Mouse (Mus musculus) myocyte (in vitro differentiated cells): ENCODE data around the gene Slbp. TPM values are rescaled to one million over a fixed set of nuclear protein-coding genes. Genes with fewer than 3 reads are reported as not detected.

ENCODE experiments used
- H3K27me3 ChIP-seq: one replicate; pipeline ENCODE4 v1.6.1; 2011; ENCODE audit not compliant: control insufficient read depth, insufficient read depth, insufficient read length
- H3K36me3 ChIP-seq: one replicate; pipeline ENCODE4 v1.6.1; 2011; ENCODE audit not compliant: control insufficient read depth, insufficient read depth
- H3K4me2 ChIP-seq: one replicate; pipeline ENCODE4 v1.6.1; 2011; ENCODE audit warnings: low read depth, control low read depth
- H3K4me3 ChIP-seq: one replicate; pipeline ENCODE4 v1.5.1; 2011; ENCODE audit warnings: mild to moderate bottlenecking, control low read depth, moderate library complexity
- H3K79me2 ChIP-seq: one replicate; pipeline ENCODE4 v1.6.1; 2011; ENCODE audit not compliant: control insufficient read depth, insufficient read depth
- H3ac ChIP-seq: one replicate; pipeline ENCODE4 v1.6.1; 2011; ENCODE audit not compliant: control insufficient read depth, insufficient read length
- CEBPB ChIP-seq: IDR thresholded peaks from 2 replicates; pipeline ENCODE4 v1.6.1; 2011; ENCODE audit warnings: mild to moderate bottlenecking, moderate library complexity; ENCODE audit not compliant: poor library complexity, insufficient read depth, severe bottlenecking
- E2F4 ChIP-seq: IDR thresholded peaks from one replicate; pipeline ENCODE4 v1.6.1; 2011; ENCODE audit warnings: mild to moderate bottlenecking, control low read depth, moderate library complexity; ENCODE audit not compliant: insufficient read depth
- MAX ChIP-seq: IDR thresholded peaks from one replicate; pipeline ENCODE4 v1.6.1; 2011; ENCODE audit warnings: low read depth, mild to moderate bottlenecking, control low read depth
- MYOD1 ChIP-seq, 3 experiments: IDR thresholded peaks; one replicate each; pipeline ENCODE4 v1.6.1; 2011; ENCODE audit warnings: control low read depth in 2 of 3, low read depth in 2 of 3, mild to moderate bottlenecking in 2 of 3, moderate library complexity in 1 of 3; ENCODE audit not compliant: insufficient read length in 2 of 3, control insufficient read depth in 1 of 3
- MYOG ChIP-seq, 3 experiments: IDR thresholded peaks; one replicate each; pipeline ENCODE4 v1.6.1; 2011; ENCODE audit warnings: control low read depth in 2 of 3, low read depth in 2 of 3, mild to moderate bottlenecking in 2 of 3; ENCODE audit not compliant: insufficient read length in 2 of 3, control insufficient read depth in 1 of 3, insufficient read depth in 1 of 3
- POLR2A ChIP-seq: IDR thresholded peaks from one replicate; pipeline ENCODE4 v1.6.1; 2011; ENCODE audit warnings: low read depth, mild to moderate bottlenecking, control low read depth, moderate library complexity; ENCODE audit not compliant: insufficient read length
- POLR2AphosphoS2 ChIP-seq: IDR thresholded peaks from one replicate; pipeline ENCODE4 v1.6.1; 2011; ENCODE audit warnings: low read depth, control low read depth; ENCODE audit not compliant: insufficient read length
- REST ChIP-seq: IDR thresholded peaks from one replicate; pipeline ENCODE4 v1.6.1; 2011; ENCODE audit warnings: mild to moderate bottlenecking, control low read depth, moderate library complexity; ENCODE audit not compliant: insufficient read depth, insufficient read length
- SRF ChIP-seq: IDR thresholded peaks from one replicate; pipeline ENCODE4 v1.6.1; 2011; ENCODE audit warnings: low read depth; ENCODE audit not compliant: control insufficient read depth, insufficient read length
- TCF12 ChIP-seq: IDR thresholded peaks from one replicate; pipeline ENCODE4 v1.6.1; 2011; ENCODE audit warnings: mild to moderate bottlenecking, control low read depth; ENCODE audit not compliant: poor library complexity, insufficient read depth, severe bottlenecking
- TCF3 ChIP-seq: IDR thresholded peaks from one replicate; pipeline ENCODE4 v1.6.1; 2011; ENCODE audit warnings: low read depth, control low read depth; ENCODE audit not compliant: insufficient read length
- USF1 ChIP-seq: IDR thresholded peaks from one replicate; pipeline ENCODE4 v1.6.1; 2011; ENCODE audit warnings: low read depth, mild to moderate bottlenecking, control low read depth, moderate library complexity
- polyA plus RNA-seq: library from polyadenylated mRNA; unstranded; fragments of >200 nt; fragmentation: generic; extraction: Trizol; gene quantifications from one replicate; pipeline ENCODE4 v1.2.1, GENCODE M21; 2012; ENCODE audit warnings: missing spikeins

Gene Slbp
- polyA plus RNA-seq, 1 experiment, result 13.1 TPM

DNA sequence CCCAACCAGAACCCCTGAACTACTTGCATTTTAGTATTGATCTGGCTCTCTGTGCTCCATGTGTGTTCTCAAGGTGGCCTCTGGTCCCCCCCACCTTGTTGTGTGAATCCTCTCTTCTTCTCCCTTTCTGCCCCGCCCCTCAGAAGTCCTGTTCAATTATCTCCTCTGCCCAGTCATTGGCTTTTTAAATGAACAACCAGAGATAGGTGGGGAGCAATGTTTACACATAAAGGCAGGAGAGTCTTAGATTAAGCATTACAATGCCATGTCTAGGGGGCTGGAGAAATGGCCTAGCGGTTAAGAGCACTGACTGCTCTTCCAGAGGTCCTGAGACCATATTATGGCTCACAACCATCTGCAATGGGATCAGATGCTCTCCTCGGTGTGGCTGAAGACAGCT is 17.0 kb downstream of the Slbp start:
- no peak overlapping the region for H3ac ChIP-seq
- no peak overlapping the region for H3K4me3 ChIP-seq
- H3K36me3 ChIP-seq, result peaks cover 6% of the 10 kb centered on the region
- H3K79me2 ChIP-seq, result no peaks in the 10 kb centered on the region
- no peaks in the 10 kb centered on the region for H3K27me3 ChIP-seq
- no peak for TF ChIP-seq TCF3
- TF ChIP-seq MYOD1 (IDR thresholded peaks at IDR 0.05; ENCODE audit: control insufficient read depth in 1 of 3, insufficient read length in 2 of 3, low read depth in 2 of 3), result no peak
- no peak for TF ChIP-seq USF1
- no peak for TF ChIP-seq SRF
- no peak overlapping the region for H3K4me2 ChIP-seq

DNA sequence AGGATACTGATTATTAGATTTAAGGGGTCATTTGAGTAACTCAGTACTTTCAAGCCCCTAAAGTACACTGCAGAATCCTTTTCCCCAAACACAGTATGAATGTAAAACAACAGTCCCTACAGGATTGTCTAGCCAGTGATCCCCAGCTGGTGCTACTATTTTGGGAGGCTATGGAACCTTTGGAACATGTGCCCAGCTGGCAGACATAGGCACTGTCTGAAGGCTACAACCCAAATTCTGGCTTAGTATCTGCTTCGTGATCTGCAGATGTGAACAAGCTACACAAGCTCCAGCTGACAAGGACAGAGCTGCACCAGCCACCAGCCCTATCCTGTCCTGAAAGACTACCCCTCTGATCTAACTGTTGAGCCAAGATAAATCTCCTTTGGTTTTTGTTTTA is 19.8 kb downstream of the Slbp start:
- peak overlapping the region; percentile 24 for H3K4me2 ChIP-seq
- no peaks in the 10 kb centered on the region for H3K36me3 ChIP-seq

DNA sequence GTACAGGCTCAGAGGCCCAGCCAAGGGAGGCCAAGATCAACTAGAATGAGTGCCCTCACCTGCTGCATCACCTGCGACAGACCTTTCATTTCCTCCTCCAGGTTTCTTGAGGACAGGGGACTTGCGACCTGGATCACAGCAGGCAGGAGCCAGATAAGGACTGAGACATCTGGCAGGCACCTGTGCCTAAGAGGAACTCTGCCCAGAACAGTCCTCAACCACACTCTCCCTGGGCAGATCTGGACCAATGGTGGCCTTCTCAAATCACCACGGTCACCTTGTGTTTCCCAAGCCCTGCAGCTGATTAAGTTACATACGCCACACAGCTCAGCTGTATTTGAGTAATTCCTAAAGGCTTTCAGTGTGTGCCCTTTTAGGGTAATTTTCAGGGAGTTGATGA is 21.8 kb downstream of the Slbp start:
- Histone ChIP-seq H3K4me3 (peak overlapping the region; percentile 60), H3K27me3 (no peaks in the 10 kb centered on the region), H3K79me2 (peaks cover 32% of the 10 kb centered on the region), H3K36me3 (no peaks in the 10 kb centered on the region), H3K4me2 (peak overlapping the region; percentile 84), H3ac (no peak overlapping the region)
- peak in 1 of 3 experiments; percentile 53 for TF ChIP-seq MYOD1 (IDR thresholded peaks at IDR 0.05; ENCODE audit: control insufficient read depth in 1 of 3, insufficient read length in 2 of 3, low read depth in 2 of 3)
- TF ChIP-seq SRF, result peak; percentile 48
- TF ChIP-seq USF1, result no peak
- TF ChIP-seq POLR2AphosphoS2, result no peak
- TF ChIP-seq E2F4, result no peak
- TF ChIP-seq MAX, result no peak
- TF ChIP-seq CEBPB, result no peak

More for the DNA sequence above, 19.8 kb downstream of the Slbp start:
- Histone ChIP-seq H3K4me3 (no peak overlapping the region), H3ac (no peak overlapping the region), H3K79me2 (peaks cover 13% of the 10 kb centered on the region), H3K27me3 (no peaks in the 10 kb centered on the region)
- TF ChIP-seq MYOG (IDR thresholded peaks at IDR 0.05; ENCODE audit: control insufficient read depth in 1 of 3, insufficient read depth in 1 of 3, insufficient read length in 2 of 3, low read depth in 2 of 3) (peak in 1 of 3 experiments; percentile 64), MAX (no peak), REST (no peak), SRF (no peak)

DNA sequence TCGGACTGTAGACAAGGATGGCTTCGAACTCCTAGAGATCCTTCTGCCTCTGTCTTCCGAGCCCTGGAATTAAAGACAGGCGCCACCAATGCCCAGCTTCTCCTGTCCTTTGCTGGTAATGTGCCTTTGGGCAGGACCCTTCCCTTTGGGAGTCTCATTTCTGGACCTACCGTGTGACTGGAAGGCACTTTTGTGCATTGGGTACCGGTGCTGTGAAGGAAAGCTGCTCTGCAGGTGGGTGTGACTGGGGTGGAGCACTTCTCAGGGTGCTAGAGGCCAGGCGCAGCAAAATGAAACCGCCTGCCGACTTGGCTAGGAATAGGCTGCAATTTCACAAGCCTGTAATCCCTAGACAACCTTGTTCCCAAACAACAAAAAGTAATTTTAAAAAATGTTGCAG is 22.3 kb downstream of the Slbp start:
- Histone ChIP-seq H3K27me3 (no peaks in the 10 kb centered on the region), H3K36me3 (no peaks in the 10 kb centered on the region), H3K4me2 (peak overlapping the region; percentile 84), H3K79me2 (peaks cover 38% of the 10 kb centered on the region), H3ac (peak overlapping the region; percentile 65), H3K4me3 (peak overlapping the region; percentile 60)
- TF ChIP-seq E2F4, result no peak
- no peak for TF ChIP-seq POLR2A
- no peak for TF ChIP-seq MYOG (IDR thresholded peaks at IDR 0.05; ENCODE audit: control insufficient read depth in 1 of 3, insufficient read depth in 1 of 3, insufficient read length in 2 of 3, low read depth in 2 of 3)
- TF ChIP-seq POLR2AphosphoS2, result no peak
- no peak for TF ChIP-seq TCF12
- TF ChIP-seq MYOD1 (IDR thresholded peaks at IDR 0.05; ENCODE audit: control insufficient read depth in 1 of 3, insufficient read length in 2 of 3, low read depth in 2 of 3), result no peak
- TF ChIP-seq SRF, result no peak
- no peak for TF ChIP-seq REST
- no peak for TF ChIP-seq TCF3
- no peak for TF ChIP-seq CEBPB
- TF ChIP-seq MAX, result no peak
- TF ChIP-seq USF1, result no peak

DNA sequence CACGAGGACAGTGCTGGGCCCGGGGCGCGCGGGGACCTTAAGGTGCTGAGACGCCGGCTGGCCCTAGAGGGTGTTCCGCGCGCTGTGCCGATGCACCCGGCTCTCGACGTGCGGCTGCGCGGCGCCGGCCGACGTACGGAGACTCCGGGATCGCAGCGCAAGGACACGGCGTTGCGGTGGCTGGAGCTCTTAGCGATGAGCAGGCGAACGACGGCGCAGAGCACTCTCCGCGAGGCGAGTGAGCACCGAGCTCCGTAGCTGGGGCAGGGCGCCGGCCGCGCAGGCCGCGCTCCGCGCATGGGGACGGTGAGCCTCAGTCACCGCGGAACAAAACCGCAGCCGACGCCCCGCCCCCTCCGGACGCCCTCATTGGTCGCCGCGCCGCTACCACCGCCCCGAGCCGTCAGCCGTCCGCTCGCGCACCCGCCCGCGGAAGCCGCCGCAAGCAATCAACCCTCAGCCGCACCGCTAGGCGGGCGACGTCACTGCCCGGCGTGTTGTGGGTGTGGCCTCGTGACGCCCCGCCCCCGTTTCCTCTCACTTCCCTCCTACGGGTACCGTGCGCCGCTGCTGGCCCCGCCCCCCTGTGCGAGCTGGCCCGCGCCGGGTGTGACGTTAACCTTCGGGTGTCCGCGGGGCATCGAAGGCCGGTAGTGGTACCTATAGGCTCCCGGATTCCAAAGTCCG is 22.9 kb downstream of the Slbp start, which contains the start of the genes Fam53a and Gm9903:
Gene Fam53a (minus strand): TSS at position 335 of the 687 bp plus-strand sequence.
Gene Gm9903 (plus strand): TSS at position 625 of the 687 bp plus-strand sequence.
- Histone ChIP-seq H3K79me2 (peaks cover 43% of the 10 kb centered on the region), H3ac (peak within 1 kb of the TSS; percentile 65), H3K27me3 (no peaks in the 10 kb centered on the region), H3K4me2 (peak within 1 kb of the TSS; percentile 97), H3K36me3 (no peaks in the 10 kb centered on the region), H3K4me3 (peak within 1 kb of the TSS; percentile 60)
- TF ChIP-seq POLR2A (peak; percentile 98), USF1 (peak; percentile 2), POLR2AphosphoS2 (peak; percentile 99), REST (peak; percentile 16), SRF (peak; percentile 47), TCF3 (no peak), MYOD1 (IDR thresholded peaks at IDR 0.05; ENCODE audit: control insufficient read depth in 1 of 3, insufficient read length in 2 of 3, low read depth in 2 of 3) (no peak), MYOG (IDR thresholded peaks at IDR 0.05; ENCODE audit: control insufficient read depth in 1 of 3, insufficient read depth in 1 of 3, insufficient read length in 2 of 3, low read depth in 2 of 3) (peak in 2 of 3 experiments; percentile 2 to 36)
